Mouse (Mus musculus) right cerebral cortex, adult 18-20 months (tissue): Measurements from ENCODE around the gene Kiss1r.
"Not testable (repeated sequence)": the region's sequence is repeated elsewhere in the genome, so short reads cannot be mapped to it uniquely, and the experiment has no call there.

Experiments
- DNase-seq: peaks from one replicate; pipeline ENCODE4 v3.0.0; 2022; ENCODE audit warnings: mixed read lengths

Gene Kiss1r

GRCm38 (mm10) chr10:79942988-79943387, 26.2 kb downstream of the Kiss1r start:
- no peak for DNase-seq

DNA sequence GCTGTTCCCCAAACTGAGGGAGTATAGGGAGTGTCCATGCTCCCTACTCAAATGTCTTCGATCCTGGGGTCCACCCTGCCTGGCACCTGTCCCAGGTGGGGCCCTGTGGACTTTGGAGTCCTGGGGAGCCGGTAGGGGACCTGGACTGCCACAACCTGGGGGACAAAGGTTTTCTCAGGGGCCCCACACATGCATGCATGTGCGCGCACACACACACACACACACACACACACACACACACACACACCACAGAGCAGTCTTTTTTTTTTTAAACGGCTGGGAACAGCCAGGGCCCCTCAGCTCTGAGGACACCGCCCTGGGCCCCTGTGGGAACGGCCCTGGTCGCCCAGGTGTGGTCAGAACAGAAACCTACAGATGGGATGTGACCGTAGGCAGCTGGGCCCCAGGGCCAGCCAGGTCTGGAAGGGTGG, 26.7 kb downstream of the Kiss1r start:
- no peak for DNase-seq

DNA sequence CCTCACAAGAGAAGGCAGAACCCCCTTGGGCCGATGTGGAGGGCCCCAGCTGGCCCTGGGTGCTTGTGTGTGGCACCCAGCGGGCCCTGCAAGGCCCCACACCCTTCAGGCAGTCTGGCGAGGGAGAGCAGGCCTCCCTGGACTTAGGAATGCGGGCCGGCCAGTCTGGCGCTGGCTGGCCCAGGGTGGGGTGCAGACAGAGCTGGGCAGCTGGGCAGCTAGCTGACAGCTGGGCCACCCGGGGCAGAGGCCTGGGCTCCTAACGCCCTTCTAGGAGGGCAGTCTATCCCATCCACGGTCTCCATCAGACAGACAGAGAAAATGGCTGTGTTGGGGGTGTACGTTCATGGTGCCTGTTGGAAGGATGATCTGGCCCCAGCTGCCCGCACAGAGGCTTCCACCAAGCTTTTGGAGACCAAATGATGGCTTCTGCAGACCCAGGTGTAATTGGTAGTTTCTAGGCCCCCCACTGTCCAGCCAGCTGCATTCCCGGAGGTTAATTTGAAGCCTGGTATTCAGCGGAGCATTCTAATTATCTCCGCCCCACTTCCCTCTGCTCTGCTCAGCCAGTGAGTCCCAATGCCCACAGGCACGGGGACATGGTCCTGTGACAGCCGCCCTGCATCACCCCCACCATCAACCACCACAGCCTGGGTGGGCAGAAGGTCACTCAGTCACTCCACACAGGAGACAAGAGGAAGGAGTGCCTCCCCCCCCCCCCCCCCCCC, 28.9 kb downstream of the Kiss1r start:
- DNase-seq: no peak

- no peak for DNase-seq
These were observed 30.1 kb downstream of the Kiss1r start for GRCm38 (mm10) chr10:79946752-79947322.

DNA sequence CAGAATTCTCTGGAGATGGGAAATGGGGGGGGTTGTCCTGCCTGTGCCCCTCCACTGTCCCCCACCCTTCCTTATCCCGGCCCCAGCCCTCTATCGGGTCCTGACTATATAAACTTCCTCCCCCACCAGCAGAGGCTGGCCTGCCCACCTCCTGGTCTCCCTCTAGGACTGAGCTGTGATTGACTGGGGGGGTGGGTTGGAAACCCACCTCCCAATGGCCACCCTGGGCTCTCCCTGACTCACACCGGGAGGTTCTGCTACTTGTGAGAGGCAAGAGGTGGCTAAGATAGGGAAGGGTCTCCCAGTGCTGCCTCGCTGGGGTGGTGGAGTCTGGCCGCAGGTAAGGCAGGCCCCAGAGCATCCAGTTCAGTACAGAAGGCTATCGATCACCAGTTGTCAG, 30.7 kb downstream of the Kiss1r start:
- DNase-seq: no peak

DNA sequence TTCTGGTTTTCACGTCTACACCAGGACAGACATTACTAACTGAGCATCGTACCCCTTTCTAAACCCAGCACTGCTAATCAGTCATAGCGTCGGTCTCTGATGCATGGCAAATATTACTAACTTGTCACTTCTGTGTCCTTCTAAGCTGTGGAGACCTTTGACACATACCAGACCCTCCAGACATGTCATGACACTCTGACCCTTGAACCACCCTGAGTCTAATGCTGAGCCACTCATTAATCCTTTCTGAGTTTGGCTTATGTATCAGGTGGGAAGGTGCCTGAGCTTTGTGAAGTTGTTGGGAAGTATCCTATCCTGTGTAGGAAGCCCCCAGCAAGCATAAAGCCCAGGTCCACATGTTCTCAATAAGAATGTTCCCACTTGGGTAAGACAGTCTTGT, 33.1 kb downstream of the Kiss1r start:
- DNase-seq: no peak

DNA sequence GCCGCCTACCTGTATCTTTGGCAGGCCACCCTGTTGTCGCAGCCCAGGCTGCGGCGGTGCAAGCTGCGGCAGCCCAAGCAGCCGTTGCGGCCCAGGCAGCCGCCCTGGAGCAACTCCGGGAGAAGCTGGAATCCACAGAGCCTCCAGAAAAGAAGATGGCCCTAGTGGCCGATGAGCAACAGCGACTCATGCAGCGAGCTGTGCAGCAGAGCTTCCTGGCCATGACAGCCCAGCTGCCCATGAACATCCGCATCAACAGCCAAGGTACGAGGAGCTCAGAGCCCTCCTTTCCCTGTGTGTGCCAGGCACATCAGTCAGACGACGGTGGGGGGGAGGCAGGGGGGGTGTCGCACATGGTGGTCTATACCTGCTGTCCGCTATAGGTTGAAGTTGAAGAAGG, 33.9 kb downstream of the Kiss1r start:
- DNase-seq: no peak

- DNase-seq: no peak
These were observed 37.2 kb downstream of the Kiss1r start for GRCm38 (mm10) chr10:79953946-79954345.

DNA sequence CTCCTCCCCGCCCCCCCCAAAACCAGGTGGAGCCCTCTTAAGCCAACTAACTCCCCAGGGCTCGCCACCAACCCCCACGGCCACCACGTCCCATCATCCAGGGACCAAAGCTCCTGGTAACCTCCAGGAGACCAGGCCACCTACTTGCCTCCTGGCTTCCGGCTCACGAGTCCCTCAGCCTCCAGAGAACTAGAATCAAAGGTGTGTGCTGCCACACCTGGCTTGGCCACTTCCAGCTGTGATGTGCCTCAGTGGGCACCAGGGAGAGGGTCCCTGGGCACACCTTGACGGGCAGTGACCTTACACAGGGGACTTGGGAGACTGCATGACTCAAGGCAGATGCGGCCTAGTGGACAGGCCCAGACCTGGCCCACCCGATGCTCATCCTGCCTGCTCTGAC, 38.9 kb downstream of the Kiss1r start:
- DNase-seq: no peak

- DNase-seq: no peak
These were observed 39.9 kb downstream of the Kiss1r start for GRCm38 (mm10) chr10:79956643-79957154.

DNA sequence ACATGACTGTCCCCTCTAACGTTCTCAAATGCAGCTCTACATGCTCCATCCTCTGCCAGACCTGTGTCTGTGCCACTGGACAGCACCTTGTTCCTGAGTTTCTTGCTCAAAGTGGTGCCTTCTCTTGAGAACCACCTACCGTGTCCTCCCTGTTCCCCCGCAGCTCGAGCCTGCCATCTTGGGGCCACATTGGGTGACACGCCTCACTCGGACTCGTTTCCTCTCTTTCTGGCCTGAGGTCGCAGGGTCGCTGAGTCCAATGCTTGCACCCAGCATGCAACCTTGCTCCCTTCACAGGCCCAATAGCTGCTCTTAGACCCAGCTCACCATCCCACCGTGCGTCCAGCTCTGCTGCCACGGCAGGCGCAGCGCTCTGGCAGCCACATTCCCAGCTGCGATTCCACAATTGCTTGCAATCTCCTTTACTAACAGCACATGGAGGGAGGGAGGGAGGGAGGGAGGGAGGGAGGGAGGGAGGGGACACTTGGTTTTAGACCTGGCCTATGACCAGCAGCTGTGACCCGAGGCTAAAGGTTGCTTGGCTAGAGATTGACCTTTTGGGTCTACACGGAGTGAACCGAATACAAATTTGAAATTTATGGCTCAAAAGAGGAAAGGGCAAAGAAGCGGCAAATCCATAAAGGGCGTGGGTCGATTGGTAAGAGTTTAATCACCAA, 41.5 kb downstream of the Kiss1r start:
- DNase-seq: peak; percentile 68

- not testable (repeated sequence) for DNase-seq
These were observed 42.6 kb downstream of the Kiss1r start for GRCm38 (mm10) chr10:79959412-79959811.

- DNase-seq: peak; percentile 99
These were observed 43.3 kb downstream of the Kiss1r start, which contains the start of gene Wdr18 for GRCm38 (mm10) chr10:79959847-79960601. Gene Wdr18, plus strand, starts transcription at chr10:79960152.

DNA sequence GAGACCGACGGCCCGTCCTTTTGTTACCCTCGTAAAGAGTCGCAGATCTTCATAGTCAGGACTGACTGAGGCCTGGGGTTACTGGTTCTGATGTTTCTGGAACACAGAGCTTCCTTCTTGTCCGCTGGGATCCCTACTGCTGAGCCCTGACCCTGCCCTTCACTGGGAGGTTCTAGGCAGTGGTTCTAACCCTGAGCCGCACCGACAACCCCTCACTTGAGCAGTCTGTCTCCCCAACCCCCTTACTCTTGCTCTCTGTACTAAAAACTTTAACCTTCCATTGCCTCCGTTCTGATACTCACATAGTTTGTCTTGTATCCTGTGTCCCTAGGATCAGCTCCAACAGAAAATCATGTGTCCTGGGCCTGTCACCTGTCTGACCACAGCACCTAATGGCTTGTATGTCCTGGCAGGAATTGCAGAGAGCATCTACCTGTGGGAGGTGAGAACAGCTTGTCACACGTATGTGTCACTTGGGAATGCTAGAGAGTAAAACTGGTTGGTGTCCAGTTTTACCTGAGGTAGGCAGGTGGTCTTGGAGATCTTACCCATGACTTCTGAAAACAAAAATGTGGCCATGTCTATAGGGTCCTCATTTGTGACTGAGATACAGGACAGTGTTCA, 44.0 kb downstream of the Kiss1r start:
- no peak for DNase-seq

GRCm38 (mm10) chr10:79964727-79965126, 48.0 kb downstream of the Kiss1r start:
- DNase-seq: no peak

DNA sequence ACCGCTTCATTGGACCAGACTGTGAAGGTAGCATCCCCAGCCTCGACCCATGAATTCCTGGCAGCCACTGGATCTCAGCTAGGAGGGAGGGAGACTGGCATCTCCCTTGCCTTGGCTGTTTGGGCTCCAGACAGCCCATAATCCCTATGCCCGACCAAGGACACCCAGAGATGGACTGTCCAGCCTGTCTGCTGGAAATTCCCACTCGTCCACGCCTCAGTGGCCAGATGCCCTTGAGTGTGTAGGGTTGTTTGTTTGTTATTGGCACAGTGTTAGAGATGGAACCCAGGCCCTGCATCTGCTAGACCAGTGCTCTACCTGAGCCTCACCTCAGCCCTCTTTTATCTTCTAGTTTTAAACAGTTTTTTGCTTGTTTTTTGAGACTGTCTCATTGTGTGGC, 48.6 kb downstream of the Kiss1r start:
- DNase-seq: no peak

DNA sequence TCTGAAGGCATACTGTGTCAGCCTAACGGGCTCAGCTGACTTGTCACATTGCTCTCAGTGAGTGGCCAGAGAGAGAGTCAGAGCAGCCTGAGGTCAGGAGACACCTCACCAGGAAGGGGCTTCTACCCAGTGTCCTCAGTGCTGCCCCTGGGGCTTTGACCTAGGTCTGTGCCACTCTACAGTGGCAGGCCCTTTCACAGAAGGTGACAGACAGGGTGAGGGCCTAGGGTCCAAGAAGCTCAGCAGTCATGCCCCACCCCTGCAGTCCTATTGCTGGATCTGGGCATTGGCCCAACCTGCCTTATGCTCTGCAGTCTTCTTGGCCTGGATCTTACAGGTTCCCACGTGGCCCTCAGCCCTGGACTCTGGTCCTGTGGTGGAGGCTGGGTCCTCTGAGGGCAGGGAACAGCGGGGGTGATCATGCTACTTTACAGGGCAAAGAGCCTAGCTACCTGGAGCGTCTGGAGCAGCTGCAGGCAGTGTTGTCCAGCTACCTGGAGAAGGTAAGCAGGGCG, 50.2 kb downstream of the Kiss1r start:
- no peak for DNase-seq

DNA sequence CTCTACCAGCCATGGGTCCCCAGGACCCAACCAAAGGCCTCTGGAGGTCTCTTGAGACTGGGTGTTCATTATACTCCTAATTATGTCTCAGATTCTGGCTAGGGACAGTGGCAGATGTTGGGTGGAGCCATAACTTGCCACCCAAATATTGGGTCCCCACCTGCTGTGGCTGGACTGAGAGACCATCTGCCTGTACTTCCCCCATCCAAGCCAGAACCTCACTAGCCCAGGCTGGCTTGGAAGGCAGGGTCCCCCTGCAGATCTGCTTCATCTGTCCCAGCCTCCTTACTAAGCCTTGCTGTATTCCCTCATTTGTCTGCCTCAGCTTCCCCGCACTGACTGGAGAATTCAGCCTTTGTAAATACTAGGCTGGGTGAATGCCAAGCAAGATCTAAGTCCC, 51.4 kb downstream of the Kiss1r start:
- DNase-seq: no peak

GRCm38 (mm10) chr10:79969124-79969568, 52.4 kb downstream of the Kiss1r start:
- DNase-seq: no peak

GRCm38 (mm10) chr10:79970415-79971182, 53.8 kb downstream of the Kiss1r start, which contains the start of gene Grin3b:
Gene Grin3b, plus strand, starts transcription at chr10:79970715.
- no peak for DNase-seq

GRCm38 (mm10) chr10:79971183-79971497, 54.4 kb downstream of the Kiss1r start:
- no peak for DNase-seq
